Mouse (Mus musculus): ENCODE results near the gene Pex11a.

Pex11a gene

GRCm38 (mm10) chr7:79738913-79739312 lies 4.0 kb downstream of the Pex11a start:
- no peak for DNase-seq (ENCODE audit: low read depth, low spot score)

GRCm38 (mm10) chr7:79736511-79736910 lies 6.4 kb downstream of the Pex11a start:
- DNase-seq (ENCODE audit: low read depth, low spot score), result no peak

- no peak for DNase-seq (ENCODE audit: low read depth, low spot score)
Measured at GRCm38 (mm10) chr7:79734563-79734962, 8.4 kb downstream of the Pex11a start.

- no peak for DNase-seq (ENCODE audit: low read depth, low spot score)
Measured at GRCm38 (mm10) chr7:79732622-79733021, 10.3 kb downstream of the Pex11a start, which contains the start of gene Plin1. Plin1 (minus strand) TSS chr7:79732903.

- DNase-seq (ENCODE audit: low read depth, low spot score), result no peak
Measured at GRCm38 (mm10) chr7:79731438-79731837, 11.5 kb downstream of the Pex11a start.

- no peak for DNase-seq (ENCODE audit: low read depth, low spot score)
Measured at GRCm38 (mm10) chr7:79729743-79730370, 13.1 kb downstream of the Pex11a start.

- DNase-seq (ENCODE audit: low read depth, low spot score), result no peak
Measured at GRCm38 (mm10) chr7:79729169-79729568, 13.8 kb downstream of the Pex11a start.

- no peak for DNase-seq (ENCODE audit: low read depth, low spot score)
Measured at GRCm38 (mm10) chr7:79728219-79728618, 14.7 kb downstream of the Pex11a start.

- DNase-seq (ENCODE audit: low read depth, low spot score), result no peak
Measured at GRCm38 (mm10) chr7:79727091-79727490, 15.8 kb downstream of the Pex11a start.

- DNase-seq (ENCODE audit: low read depth, low spot score), result no peak
Measured at GRCm38 (mm10) chr7:79721386-79721977, 21.4 kb downstream of the Pex11a start.

GRCm38 (mm10) chr7:79715187-79715981 lies 27.5 kb downstream of the Pex11a start, which contains the start of gene Kif7:
Kif7 (minus strand) TSS chr7:79715720.
- no peak for DNase-seq (ENCODE audit: low read depth, low spot score)

- DNase-seq (ENCODE audit: low read depth, low spot score), result no peak
Measured at GRCm38 (mm10) chr7:79710831-79711230, 32.1 kb downstream of the Pex11a start.

- DNase-seq (ENCODE audit: low read depth, low spot score), result no peak
Measured at GRCm38 (mm10) chr7:79710130-79710607, 32.8 kb downstream of the Pex11a start.

GRCm38 (mm10) chr7:79705210-79705609 lies 37.7 kb downstream of the Pex11a start:
- no peak for DNase-seq (ENCODE audit: low read depth, low spot score)

- DNase-seq (ENCODE audit: low read depth, low spot score), result no peak
Measured at GRCm38 (mm10) chr7:79702755-79703154, 40.2 kb downstream of the Pex11a start.

GRCm38 (mm10) chr7:79696495-79696894 lies 46.4 kb downstream of the Pex11a start:
- no peak for DNase-seq (ENCODE audit: low read depth, low spot score)
